Mouse (Mus musculus) lung, postnatal 0 days (tissue): ENCODE data around the gene Slc7a4.

Experiments used
- CTCF ChIP-seq: IDR thresholded peaks from 2 replicates; pipeline ENCODE4 v1.5.1; 2016; ENCODE audit warnings: antibody characterized with exemption, mild to moderate bottlenecking
- EP300 ChIP-seq: IDR thresholded peaks from 2 replicates; pipeline ENCODE4 v1.6.1; 2016; ENCODE audit warnings: antibody characterized with exemption, mild to moderate bottlenecking, control low read depth

DNA sequence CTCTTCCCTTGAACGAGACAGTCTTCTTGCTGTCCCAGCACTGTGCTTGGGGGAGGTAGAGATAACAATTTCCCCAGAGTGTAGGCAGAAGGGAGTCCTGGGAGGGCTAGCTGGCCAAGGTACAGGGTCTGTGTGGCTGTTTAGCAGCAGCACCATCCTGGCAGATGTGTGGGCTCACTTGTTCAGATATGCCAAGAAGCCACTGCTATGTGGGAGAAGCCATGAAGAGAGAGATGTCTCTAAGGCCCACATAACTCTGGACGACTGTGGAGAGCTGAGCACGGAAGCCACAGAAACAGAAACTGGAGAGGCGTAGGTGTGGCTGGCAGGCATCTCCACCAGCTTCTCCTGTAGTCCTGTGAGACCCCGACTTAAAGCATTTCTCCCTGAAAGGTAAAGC lies 22.7 kb upstream of the Slc7a4 start:
- TF ChIP-seq EP300 (no peak), CTCF (no peak)
